Mouse (Mus musculus) intestine, embryonic 15.5 days (tissue): ENCODE measurements around the gene Ifi211. TPM values are rescaled to one million over a fixed set of nuclear protein-coding genes. Genes with fewer than 3 reads are reported as not detected.
"Not testable (repeated sequence)": the region's sequence is repeated elsewhere in the genome, so short reads cannot be mapped to it uniquely, and the experiment has no call there.

ENCODE experiments used
- ATAC-seq: fragments of 200-750 bp; cut with Nextera tagmentation; 2 replicates; pipeline ENCODE4 v1.8.0; 2017; ENCODE audit warnings: moderate TSS enrichment, moderate library complexity
- H3K27ac ChIP-seq: fragments of 300-500 bp; sonication (generic); 2 replicates; pipeline ENCODE4 v1.5.1; 2015; ENCODE audit warnings: mild to moderate bottlenecking, inconsistent platforms
- H3K27me3 ChIP-seq: fragments of 300-500 bp; sonication (generic); replicated peaks from 2 replicates; pipeline ENCODE4 v1.6.1; 2015; ENCODE audit warnings: inconsistent platforms
- H3K36me3 ChIP-seq: fragments of 300-500 bp; sonication (generic); 2 replicates; pipeline ENCODE4 v1.6.1; 2015; ENCODE audit warnings: inconsistent platforms
- H3K4me1 ChIP-seq: fragments of 300-500 bp; sonication (generic); replicated peaks from 2 replicates; pipeline ENCODE4 v1.6.1; 2015; ENCODE audit warnings: inconsistent platforms
- H3K4me2 ChIP-seq: fragments of 300-500 bp; sonication (generic); replicated peaks from 2 replicates; pipeline ENCODE4 v1.6.1; 2015; ENCODE audit warnings: mild to moderate bottlenecking, inconsistent platforms
- H3K4me3 ChIP-seq: fragments of 300-500 bp; sonication (generic); replicated peaks from 2 replicates; pipeline ENCODE4 v1.5.1; 2015; ENCODE audit warnings: inconsistent platforms
- H3K9ac ChIP-seq: fragments of 300-500 bp; sonication (generic); 2 replicates; pipeline ENCODE4 v1.6.1; 2015; ENCODE audit warnings: inconsistent platforms
- H3K9me3 ChIP-seq: fragments of 300-500 bp; sonication (generic); 2 replicates; pipeline ENCODE4 v1.6.1; 2016; ENCODE audit warnings: inconsistent platforms
- WGBS: fragments of 180-500 bp; shearing (Covaris S2); methylation state at CpG from one replicate; pipeline ENCODE4 v1.1.7; 2015; 5-methylcytosine and 5-hydroxymethylcytosine counted together
- polyA plus RNA-seq: library from polyadenylated mRNA; unstranded; fragments of >200 nt; fragmentation: Nextera tagmentation; extraction: Ambion mirVana; gene quantifications from 2 replicates; pipeline ENCODE4 v1.2.1, GENCODE M21; 2015

Gene Ifi211
- 0.74 and 1.3 TPM in 2 replicates for polyA plus RNA-seq

- not testable (repeated sequence) for H3K4me2 ChIP-seq, H3K9ac ChIP-seq, H3K9me3 ChIP-seq, H3K36me3 ChIP-seq, H3K4me3 ChIP-seq, H3K27me3 ChIP-seq, ATAC-seq, H3K27ac ChIP-seq, H3K4me1 ChIP-seq
- WGBS, result 78% methylated on average over 6 of the region's 6 CpGs
These were observed at the start of gene Ifi211 for GRCm38 (mm10) chr1:173912548-173913255. Gene Ifi211, minus strand, starts transcription at chr1:173913046.

- not testable (repeated sequence) for H3K4me2 ChIP-seq, H3K9me3 ChIP-seq, H3K9ac ChIP-seq, H3K27me3 ChIP-seq, H3K27ac ChIP-seq, H3K4me1 ChIP-seq, H3K4me3 ChIP-seq, ATAC-seq, H3K36me3 ChIP-seq
- WGBS, result 71% methylated on average over 1 of the region's 1 CpGs
These were observed 48.6 kb upstream of the Ifi211 start for GRCm38 (mm10) chr1:173961491-173961890.

GRCm38 (mm10) chr1:173959998-173960397 lies 47.2 kb upstream of the Ifi211 start:
- not testable (repeated sequence) for ATAC-seq, H3K27ac ChIP-seq, H3K9ac ChIP-seq, H3K36me3 ChIP-seq, H3K4me3 ChIP-seq, H3K9me3 ChIP-seq, H3K27me3 ChIP-seq, H3K4me2 ChIP-seq, H3K4me1 ChIP-seq
- WGBS, result 76% methylated on average over 3 of the region's 3 CpGs

- not testable (repeated sequence) for H3K4me3 ChIP-seq, H3K4me1 ChIP-seq, H3K27me3 ChIP-seq, H3K36me3 ChIP-seq, H3K9me3 ChIP-seq, H3K27ac ChIP-seq, H3K9ac ChIP-seq, H3K4me2 ChIP-seq
- peak; percentile 74 for ATAC-seq
- 12% methylated on average over 3 of the region's 3 CpGs for WGBS
These were observed 43.1 kb upstream of the Ifi211 start for GRCm38 (mm10) chr1:173955839-173956527.

- Histone ChIP-seq H3K4me3 (no peak overlapping the region), H3K4me2 (no peak overlapping the region), H3K9me3 (no peaks in the 10 kb centered on the region), H3K36me3 (no peaks in the 10 kb centered on the region), H3K9ac (no peak overlapping the region), H3K27me3 (no peaks in the 10 kb centered on the region), H3K27ac (no peak overlapping the region), H3K4me1 (no peaks in the 10 kb centered on the region)
- ATAC-seq, result peak; percentile 71
- 74% methylated on average over 2 of the region's 2 CpGs for WGBS
These were observed 42.4 kb upstream of the Ifi211 start for GRCm38 (mm10) chr1:173955071-173955796.

GRCm38 (mm10) chr1:173953563-173953962 lies 40.7 kb upstream of the Ifi211 start:
- ATAC-seq, result peak; percentile 64
- H3K27me3 ChIP-seq, result no peaks in the 10 kb centered on the region
- no peaks in the 10 kb centered on the region for H3K9me3 ChIP-seq
- no peak overlapping the region for H3K4me2 ChIP-seq
- H3K27ac ChIP-seq, result no peak overlapping the region
- no peak overlapping the region for H3K9ac ChIP-seq
- H3K4me1 ChIP-seq, result no peaks in the 10 kb centered on the region
- WGBS, result 67% methylated on average over 1 of the region's 1 CpGs
- no peaks in the 10 kb centered on the region for H3K36me3 ChIP-seq
- no peak overlapping the region for H3K4me3 ChIP-seq

- ATAC-seq, H3K27me3 ChIP-seq, H3K4me1 ChIP-seq, H3K36me3 ChIP-seq, H3K4me2 ChIP-seq, H3K9me3 ChIP-seq, H3K9ac ChIP-seq, H3K4me3 ChIP-seq, H3K27ac ChIP-seq: not testable (repeated sequence)
- 77% methylated on average over 2 of the region's 2 CpGs for WGBS
These were observed 36.2 kb upstream of the Ifi211 start for GRCm38 (mm10) chr1:173949044-173949443.

- H3K27me3 ChIP-seq, H3K9me3 ChIP-seq, H3K36me3 ChIP-seq, H3K4me1 ChIP-seq, H3K27ac ChIP-seq, H3K9ac ChIP-seq, ATAC-seq, H3K4me3 ChIP-seq, H3K4me2 ChIP-seq: not testable (repeated sequence)
These were observed 29.9 kb upstream of the Ifi211 start for GRCm38 (mm10) chr1:173942780-173943066.

- H3K4me3 ChIP-seq, H3K27ac ChIP-seq, H3K27me3 ChIP-seq, H3K4me2 ChIP-seq, H3K4me1 ChIP-seq, ATAC-seq, H3K9ac ChIP-seq, H3K9me3 ChIP-seq, H3K36me3 ChIP-seq: not testable (repeated sequence)
- 41% methylated on average over 3 of the region's 3 CpGs for WGBS
These were observed 29.3 kb upstream of the Ifi211 start, which contains the start of the genes Mndal and Ifi203 for GRCm38 (mm10) chr1:173941924-173942779. Gene Mndal, minus strand, starts transcription at chr1:173942491. Gene Ifi203, minus strand, starts transcription at chr1:173942672.

GRCm38 (mm10) chr1:173941522-173941921 lies 28.7 kb upstream of the Ifi211 start:
- not testable (repeated sequence) for ATAC-seq, H3K36me3 ChIP-seq, H3K27ac ChIP-seq, H3K9ac ChIP-seq, H3K27me3 ChIP-seq, H3K4me2 ChIP-seq, H3K4me1 ChIP-seq, H3K4me3 ChIP-seq, H3K9me3 ChIP-seq
- WGBS, result 76% methylated on average over 2 of the region's 2 CpGs

- H3K9me3 ChIP-seq, H3K27me3 ChIP-seq, H3K4me3 ChIP-seq, H3K4me1 ChIP-seq, ATAC-seq, H3K27ac ChIP-seq, H3K4me2 ChIP-seq, H3K36me3 ChIP-seq, H3K9ac ChIP-seq: not testable (repeated sequence)
- 56% methylated on average over 3 of the region's 3 CpGs for WGBS
These were observed 6.4 kb upstream of the Ifi211 start for GRCm38 (mm10) chr1:173919279-173919678.

- Histone ChIP-seq H3K4me2 (no peak overlapping the region), H3K27me3 (no peaks in the 10 kb centered on the region), H3K9me3 (no peaks in the 10 kb centered on the region), H3K27ac (no peak overlapping the region), H3K36me3 (no peaks in the 10 kb centered on the region), H3K4me3 (no peak overlapping the region), H3K4me1 (no peaks in the 10 kb centered on the region), H3K9ac (no peak overlapping the region)
- 84% methylated on average over 2 of the region's 2 CpGs for WGBS
- ATAC-seq, result no peak
These were observed 1.7 kb upstream of the Ifi211 start for GRCm38 (mm10) chr1:173914559-173914958.
